Mouse (Mus musculus): ENCODE results near the gene Sdad1.
"Not testable (repeated sequence)": the region's sequence is repeated elsewhere in the genome, so short reads cannot be mapped to it uniquely, and the experiment has no call there.

The Sdad1 gene

DNA sequence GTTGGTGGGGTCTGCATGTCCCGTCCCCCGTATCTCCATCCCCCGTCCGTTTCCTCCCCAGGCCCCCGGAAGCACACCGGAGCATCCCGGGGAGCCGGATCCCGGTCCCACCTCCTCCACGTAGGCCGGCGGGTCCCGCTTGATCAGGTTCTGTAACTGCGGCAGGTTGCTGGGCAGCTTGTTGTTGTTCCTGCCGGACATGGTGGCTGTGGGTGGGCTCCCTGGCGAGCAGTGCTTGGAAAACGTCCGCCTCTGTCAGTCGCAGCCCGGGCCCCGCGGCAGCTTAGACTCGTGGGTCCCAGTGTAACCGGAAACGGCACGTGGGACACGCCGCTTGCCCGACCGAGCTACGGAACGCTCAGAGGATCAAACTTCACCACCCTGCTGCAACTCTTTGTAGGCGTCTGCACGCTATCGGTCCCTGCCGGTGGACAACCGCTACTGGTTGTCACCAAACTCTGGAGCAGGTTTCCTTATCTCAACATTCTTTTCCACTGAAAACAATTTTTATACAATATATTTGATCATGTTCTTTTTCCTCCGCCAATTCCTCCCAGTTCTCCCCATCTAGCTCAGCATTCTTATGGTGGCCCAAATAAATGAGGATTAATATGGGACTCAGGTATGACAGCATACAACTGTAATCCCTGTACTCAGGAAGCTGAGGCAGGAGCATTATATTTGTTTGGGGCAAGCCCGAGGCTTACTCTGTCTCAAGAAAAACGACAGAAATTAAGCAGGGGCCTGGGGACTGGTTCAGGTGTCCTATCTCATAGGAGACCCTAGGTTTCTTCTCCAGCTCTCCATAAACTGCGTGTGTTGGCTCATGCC lies at the start of gene Sdad1:
TSS of gene Sdad1 (minus strand) at position 799 of the 831 bp plus-strand sequence.
- CTCF ChIA-PET: interaction anchor here (0.6 to 1.0 kb wide), 2 partner anchors 31 to 345 kb away, joined by 3 read pairs; partner anchors contain the start of gene Naaa

DNA sequence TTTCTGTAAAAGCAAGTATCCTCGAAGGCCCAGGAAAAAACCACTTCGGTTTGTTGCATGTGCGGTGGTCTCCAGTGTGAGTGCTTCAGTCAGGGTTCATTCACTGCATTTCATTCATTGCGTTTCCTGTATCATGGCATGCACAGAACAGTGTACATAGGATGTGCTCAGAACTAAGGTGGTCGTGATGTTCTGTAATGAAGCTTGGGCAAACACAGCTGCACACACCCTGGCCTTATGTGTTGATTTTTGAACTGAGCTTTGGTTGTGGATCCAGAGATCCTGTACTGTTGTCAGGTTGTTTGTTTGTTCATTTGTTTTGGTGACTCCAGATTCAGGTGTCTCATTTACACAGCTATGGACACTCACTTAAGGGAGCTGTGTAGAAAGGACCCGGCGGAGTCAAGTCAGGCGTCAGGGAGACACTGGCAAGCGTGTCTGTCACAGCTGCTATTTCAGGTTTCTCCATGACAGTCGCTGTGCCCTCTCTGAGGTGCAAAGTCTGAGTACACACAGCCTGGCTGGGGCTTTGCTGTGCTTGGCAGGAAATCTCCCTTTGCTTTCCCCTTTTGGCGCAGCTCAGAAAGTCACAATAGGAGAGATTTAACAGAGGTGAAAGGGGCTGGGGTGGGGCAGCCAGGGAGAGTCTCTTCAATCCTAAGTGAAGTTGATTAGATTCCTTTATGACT lies 48.6 kb upstream of the Sdad1 start:
- CTCF ChIA-PET: no interaction called here

DNA sequence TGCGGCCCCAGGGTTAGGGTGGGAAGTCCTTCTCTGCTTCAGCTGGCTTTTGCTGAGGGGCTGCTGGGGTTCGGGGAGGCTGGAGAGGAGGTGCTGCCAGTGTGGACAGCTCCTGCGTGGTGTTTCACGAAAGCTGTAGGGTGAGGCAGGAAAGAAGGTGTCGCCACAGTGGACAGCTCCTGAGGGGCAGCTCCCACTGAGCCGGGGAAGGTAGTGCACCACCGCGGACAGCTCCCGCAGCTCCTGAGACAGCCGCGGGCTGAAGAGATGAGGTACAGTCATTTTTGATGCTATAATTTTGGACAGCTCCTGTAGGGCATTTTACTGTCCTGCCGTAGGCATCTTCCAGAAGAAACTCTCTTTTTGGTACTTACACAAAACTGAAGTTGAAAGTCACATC lies 47.8 kb upstream of the Sdad1 start:
- CTCF ChIA-PET: no interaction called here

DNA sequence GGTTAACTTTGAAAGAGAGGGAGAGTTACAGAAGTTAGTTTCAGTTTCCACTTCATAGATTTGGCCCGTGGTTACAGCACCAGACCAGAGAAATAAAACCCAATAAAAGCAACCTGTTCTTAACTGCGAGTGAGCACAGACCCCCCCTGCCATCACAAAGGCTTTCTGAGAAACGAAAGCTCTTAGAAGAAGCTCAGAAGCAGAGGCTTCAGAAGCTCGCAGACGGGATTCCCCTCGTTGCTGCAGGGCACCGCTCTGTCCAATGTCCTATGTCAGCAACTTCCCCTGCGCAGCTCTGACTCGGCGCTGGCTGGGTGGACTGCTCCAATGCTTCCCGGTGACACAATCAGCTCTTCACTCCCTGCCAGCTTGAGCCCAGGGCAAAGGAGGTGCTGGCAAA lies 43.2 kb upstream of the Sdad1 start:
- CTCF ChIA-PET: interaction anchor here (0.6 kb wide), 1 partner anchor 938 kb away, joined by 6 read pairs; no protein-coding TSS in a partner anchor

DNA sequence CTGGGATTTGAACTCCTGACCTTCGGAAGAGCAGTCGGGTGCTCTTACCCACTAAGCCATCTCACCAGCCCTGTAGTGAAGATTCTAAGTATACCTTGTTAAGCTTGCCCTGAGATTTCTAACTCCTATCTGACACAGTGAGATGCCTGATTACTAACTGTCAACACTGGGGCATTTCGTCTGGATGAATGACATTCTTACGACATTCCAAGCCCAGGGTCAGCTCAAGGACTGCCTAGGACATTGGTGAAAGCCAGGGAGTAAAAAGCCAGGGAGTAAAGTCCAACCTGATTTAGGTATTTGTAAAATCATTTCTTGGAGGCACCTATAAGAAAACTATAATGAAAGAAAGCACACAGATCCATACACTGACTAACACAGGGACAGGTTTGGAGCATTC lies 42.4 kb upstream of the Sdad1 start:
- CTCF ChIA-PET: not testable (repeated sequence)

DNA sequence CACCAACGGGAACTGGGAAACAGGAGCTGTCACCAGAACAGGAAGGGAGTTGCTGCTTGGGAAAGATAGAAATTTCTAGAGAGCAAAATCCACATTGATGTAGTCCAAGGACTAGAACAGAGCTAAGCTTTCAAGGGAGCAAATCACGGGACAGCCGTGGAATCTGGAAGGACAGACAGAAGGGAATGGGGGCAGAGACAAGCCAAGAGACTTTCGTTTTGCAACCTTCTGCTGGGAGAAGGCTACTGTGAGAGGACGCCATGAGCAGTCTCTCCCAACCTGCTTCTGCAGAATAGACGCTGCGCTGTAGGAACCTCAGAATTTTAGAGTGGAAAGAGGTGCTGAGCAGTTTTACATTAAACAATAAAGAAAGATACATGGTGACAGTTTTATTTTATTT lies 39.5 kb upstream of the Sdad1 start:
- CTCF ChIA-PET: no interaction called here

DNA sequence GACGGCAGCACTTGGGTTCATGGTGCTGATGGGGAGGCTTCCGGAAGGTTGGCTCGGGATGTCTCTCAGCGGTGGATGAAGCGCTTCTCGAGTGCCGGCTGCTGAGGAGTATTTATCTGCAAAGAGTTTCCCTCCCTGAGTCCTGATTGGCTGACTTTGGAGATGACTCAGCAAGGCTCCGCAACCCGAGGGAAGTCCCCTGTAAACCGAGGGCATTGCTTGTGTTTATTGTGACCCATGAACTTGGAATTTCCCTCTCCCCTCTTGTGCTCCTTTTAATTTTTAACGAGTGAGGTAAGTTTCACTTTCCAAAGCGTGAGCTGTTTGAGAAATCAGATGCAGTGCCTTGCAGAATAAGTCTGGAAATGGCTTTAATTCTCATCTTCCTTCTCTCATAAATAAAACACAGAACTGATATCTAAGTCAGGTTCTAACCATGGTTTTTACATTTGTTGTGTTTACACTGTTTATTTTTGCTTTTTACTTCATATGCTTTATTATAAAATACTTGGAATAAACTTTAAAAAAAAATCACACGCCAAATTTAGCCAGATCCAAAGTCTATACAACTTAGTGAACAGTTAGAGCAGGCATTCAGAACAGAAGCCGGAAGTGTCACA lies 38.6 kb upstream of the Sdad1 start, which contains the start of gene Cxcl10:
TSS of gene Cxcl10 (minus strand) at position 96 of the 620 bp plus-strand sequence.
- CTCF ChIA-PET: no interaction called here

DNA sequence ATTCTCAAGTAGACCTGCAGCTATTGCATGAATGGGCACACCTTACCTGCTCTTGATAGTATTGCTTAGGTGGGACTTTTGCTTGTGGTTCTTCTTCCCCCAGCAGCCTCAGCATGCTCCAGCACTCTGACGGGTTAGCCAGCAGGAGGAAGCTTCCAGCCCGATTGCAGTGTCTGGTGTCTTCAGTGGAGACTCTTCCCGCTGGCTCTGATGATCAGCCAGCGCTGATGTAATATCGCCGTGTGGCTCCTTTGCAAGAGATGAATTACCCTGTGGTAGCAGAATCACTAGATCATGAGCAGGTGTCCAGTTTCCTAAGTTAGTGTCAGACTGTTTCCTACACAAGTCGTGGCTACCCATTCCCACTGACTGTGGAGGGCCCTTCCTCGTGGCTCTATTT lies 34.7 kb upstream of the Sdad1 start:
- CTCF ChIA-PET: no interaction called here

DNA sequence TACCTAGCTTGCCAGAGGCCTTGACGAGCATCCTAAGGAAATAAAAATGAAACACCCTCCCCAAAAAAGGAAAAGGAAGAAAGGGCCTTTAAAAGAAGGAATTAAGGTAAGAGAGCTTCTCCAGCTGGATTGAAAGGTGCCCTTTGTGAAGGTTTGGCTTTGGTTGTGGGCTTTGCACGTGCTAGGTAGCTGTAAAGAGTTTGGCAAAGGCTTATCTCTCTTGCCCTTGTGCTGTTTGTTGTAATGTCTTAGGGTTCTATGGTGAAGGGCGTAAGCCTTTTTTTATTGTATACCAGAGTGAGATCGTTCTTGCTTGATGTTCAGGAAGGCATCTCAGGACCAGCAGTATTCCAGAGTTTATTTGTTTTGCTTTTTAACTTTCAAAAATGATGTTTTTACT lies 30.3 kb upstream of the Sdad1 start:
- CTCF ChIA-PET: no interaction called here

DNA sequence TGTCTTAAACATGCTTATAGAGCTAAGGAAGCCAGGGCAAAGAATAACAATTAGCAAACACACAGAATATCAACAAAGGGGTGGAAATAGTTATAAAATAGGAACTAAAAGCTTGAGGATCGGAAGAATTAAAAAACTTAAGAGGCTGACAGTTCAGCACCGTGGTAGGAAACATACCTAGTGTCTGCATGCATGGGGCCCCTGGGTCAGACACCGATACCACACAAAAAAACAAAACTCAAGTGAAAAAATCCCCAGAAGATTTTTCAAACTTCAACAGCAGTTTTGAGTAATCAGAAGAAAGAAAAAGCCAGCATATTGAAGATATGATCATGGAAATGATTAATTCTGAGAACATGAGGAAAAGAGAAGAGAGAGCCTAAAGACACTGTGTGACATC lies 26.5 kb upstream of the Sdad1 start:
- CTCF ChIA-PET: no interaction called here

DNA sequence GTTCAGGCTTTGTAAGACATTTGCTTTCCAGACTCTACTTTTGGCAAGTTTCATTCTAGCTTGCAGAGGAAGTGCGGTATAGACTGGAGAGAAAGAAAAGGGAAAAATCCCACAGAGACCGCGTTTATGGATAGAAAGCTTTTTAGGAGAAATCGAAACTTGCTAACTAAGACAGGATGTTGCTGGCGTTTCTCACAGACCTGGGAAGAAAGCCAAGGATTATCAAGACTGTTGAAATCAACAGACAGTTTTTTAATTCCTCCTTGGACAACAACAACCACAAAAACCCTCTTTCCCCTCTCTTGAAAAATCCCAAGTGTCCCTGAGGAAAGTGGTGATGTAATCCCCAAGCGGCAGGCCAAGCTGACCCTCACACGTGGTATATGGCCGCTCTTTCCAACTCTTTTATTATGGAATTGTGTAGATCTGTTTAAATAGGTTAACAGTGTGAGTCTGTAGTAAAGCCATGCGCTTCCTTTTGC lies 22.1 kb upstream of the Sdad1 start:
- CTCF ChIA-PET: no interaction called here

DNA sequence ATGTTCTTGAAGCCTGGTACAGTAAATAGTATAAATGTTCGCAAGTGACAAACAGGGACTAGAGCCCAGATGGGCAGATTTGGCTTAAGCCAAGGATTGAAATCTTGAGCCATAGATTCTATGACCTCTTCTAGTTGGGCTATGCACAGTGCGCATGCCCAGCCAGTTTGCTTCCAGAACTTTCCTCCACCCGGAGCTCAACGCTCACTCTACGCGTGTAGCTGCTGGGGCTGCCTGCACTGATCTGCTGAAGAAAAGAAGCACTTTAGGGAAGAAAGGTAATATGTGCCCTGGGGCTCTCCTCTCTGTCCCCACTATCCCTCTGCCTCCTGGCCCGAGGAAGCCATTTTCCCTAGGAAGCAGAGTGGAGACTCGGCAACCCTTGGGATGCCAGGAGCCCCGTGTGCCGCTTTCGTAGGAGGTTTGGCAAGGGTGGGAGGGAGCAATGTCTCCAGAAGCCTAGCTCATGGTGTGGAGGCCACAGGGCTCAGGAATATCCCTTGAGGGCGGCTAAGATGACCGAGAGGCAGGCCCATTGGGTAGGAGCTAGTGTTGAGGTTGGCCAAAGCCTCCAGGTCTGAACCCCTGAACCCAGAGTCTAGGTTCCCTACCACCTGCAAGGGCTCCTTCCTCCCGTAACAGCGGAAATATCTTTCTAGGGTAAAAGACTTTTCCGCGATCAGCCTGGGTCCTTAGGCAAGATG lies 21.5 kb upstream of the Sdad1 start, which contains the start of gene Art3:
TSS of gene Art3 (plus strand) at position 193 of the 704 bp plus-strand sequence.
- CTCF ChIA-PET: no interaction called here

DNA sequence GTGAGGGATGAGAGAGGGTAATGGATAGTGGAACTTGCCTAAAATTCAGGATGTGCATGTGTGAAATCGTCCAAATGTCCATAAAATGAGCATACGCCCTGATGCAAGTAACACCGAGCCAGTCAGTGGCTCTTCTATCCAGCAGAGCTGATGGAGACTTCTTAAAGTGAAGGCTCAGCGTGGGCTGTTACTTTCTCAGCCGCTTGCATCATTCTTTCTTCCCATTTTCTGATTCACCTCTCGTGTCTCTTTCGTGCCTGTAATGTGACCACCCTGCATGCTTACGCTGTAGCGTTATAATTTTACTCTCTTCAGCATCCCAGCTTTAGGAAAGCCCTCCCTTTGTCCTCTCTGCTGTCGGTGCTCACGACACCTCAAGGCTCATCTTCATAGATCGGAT lies 20.8 kb upstream of the Sdad1 start:
- CTCF ChIA-PET: no interaction called here

DNA sequence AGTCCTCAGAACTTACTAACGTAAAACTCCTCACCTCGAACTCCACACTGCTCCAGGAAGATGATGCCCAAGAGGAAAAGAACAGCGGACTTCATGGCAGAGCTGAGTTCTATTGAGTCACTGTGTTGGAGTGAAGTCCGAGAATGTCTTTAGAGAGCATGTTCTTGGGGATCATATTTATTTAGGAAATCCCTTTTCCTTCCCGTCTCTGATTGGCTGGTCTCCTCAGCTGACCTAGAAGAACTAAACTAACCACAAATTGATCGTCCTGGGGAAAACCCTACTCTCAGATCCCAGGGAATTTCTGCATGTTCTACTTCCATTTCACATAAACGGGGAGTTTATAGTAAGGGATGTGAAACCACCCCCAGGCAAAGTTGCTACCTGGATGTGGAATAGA lies 17.6 kb upstream of the Sdad1 start, which contains the start of gene Cxcl9:
TSS of gene Cxcl9 (minus strand) at position 151 of the 400 bp plus-strand sequence.
- CTCF ChIA-PET: interaction anchor here (0.6 kb wide), 1 partner anchor 63 kb away, joined by 16 read pairs; no protein-coding TSS in a partner anchor

DNA sequence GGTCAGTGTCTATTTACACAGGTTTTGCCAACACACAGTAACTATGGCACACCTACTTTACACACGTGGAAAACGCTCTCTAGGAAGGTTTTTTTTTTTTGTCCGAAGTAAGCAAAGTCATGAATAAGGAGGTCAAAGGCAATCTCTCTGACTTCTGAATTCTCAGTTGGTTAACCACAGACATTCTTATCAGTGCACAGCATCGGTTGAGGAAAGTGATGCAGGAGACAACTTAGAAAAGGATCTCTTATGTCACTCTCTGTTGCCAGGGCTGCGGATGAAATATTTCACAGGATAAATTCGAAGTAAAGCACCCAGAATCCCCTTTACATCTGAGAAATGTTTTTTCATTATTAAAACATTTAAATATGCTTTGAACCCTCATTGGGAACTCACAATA lies 17.1 kb upstream of the Sdad1 start:
- CTCF ChIA-PET: interaction anchor here (0.6 kb wide), 1 partner anchor 64 kb away, joined by 16 read pairs; no protein-coding TSS in a partner anchor

DNA sequence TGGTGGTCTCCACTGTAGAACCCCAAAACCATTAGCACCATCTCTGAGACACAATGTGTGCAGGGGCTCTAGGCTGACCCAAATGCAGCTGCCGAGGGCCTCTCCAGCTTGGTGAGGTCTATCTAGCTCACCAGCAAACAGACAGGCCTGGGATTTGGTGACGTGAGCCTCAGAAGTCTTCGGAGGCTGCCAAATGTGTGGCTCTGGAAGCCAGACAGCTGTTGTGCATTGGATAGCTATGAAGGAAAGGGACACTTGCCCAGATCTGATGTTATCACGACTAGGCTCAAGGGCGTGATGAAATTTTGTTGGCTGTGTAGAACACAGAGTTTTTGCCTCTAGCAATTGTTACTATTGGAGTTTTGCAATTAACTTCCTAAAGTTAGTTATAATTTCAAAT lies 13.0 kb upstream of the Sdad1 start:
- CTCF ChIA-PET: interaction anchor here (0.6 kb wide), 1 partner anchor 906 kb away, joined by 3 read pairs; no protein-coding TSS in a partner anchor

DNA sequence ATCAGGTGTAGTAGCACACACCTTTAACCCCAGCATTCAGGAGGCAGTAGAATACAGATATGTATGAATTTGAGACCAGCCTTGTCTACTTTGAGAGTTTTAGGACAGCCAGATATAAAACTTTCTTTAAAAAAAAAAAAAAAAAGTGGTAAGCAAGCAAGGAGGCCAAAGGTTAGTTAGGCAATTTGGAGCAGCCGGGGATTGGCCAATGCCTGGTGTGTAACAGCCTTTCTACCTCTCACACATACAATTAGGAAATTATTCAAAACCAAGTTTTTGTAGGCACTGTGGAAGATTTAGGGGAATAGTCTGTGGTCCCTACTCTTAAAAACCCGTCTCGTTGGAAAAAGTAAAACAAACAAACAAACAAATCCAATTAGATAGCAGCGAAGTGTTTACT lies 12.3 kb upstream of the Sdad1 start:
- CTCF ChIA-PET: interaction anchor here (0.6 to 1.2 kb wide), 3 partner anchors 58 to 906 kb away, joined by 3 to 14 read pairs (median 5); no protein-coding TSS in a partner anchor

DNA sequence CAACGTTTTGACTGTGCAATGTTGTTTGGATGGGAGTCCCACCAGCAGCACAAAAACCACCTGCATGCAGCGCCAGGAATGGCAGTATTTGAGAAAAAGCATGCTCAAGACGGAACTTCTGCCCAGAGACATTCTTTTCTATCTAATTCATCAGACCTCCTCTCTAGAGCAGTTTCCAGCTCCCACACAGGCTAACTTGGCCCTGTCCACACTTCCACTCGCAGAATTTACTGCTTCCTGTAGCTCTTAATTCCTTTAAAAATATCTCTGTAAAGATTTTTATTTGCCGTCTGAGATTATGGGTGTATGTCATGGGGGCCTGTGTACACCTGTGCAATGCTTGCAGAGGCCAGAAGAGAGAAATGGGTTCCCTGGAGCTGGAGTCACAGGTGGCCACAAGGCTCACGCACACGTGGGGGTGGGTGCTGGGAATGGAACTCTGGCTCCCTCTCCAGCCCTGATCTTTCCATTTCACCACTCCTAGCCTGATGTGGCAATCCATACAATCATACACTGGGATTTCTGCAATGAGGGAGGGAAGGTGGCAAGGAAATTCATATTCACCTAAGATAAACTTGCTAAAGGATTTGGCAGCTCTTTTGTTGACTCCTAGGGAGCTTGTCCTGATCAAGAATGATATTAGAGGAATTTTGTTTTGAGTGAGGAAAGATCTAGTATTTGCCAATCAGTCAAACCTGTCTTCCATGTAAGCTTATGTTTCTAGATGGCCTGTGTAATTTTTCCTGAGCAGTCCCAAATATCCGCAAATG lies 11.5 kb upstream of the Sdad1 start:
- CTCF ChIA-PET: interaction anchor here (0.7 to 1.2 kb wide), 2 partner anchors 59 to 60 kb away, joined by 5 to 14 read pairs; no protein-coding TSS in a partner anchor

DNA sequence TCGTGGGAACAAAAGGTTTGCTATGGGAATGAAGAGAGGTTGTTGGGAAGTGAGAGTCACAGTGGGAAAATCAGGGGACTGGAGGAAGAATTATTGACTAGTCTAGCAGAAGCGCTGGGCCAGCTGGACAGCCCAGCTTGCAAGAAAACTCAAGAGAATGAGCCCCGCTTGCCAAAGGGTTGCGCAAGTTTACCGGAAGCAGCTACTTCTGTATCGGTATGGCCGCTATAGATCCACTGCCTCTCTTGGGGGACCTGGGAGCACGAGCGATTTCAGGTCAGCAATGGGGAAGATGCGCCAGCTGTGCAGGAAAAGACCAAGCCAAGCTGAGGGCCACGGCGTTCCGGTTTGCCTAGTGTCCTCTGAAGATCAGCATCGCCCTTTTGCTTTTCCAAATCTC lies 8.3 kb upstream of the Sdad1 start:
- CTCF ChIA-PET: no interaction called here

DNA sequence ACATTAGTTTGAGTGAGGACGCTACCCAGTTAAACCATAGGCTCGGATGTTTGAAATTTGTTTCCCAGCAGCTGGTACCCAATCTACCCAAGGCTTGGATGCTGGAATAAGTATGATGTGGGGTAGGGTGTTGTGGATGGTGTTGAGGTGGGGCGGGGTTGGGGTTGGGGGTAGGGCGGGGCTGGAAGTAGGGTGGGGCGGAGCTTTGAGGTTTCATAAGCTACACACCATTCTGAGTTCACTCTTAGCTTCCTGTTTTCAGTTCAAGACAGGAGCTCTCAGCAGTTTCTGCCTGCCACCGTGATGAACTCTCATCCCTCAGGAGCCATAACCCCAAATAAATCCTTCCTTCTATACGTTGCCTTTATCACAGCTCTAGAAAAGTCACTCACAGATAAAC lies 7.8 kb upstream of the Sdad1 start:
- CTCF ChIA-PET: no interaction called here

DNA sequence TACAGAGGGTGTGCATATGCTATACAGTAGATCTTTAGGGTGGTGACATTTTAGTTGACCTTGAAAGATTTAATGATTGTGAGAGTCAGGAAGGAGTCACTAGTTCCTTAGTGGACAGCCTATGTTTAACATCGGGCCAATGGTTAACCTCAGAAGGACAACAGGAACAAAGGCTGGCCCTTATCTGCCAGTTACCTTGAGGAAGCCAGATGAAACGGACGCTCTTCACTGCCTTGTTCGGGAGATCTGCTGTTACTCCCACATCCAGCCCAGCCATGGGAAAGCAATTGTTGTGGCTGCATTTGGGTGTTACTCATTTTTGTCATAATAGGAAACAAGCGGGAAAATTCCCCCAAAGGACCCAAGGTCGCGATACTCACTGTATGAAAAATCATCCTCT lies 3.5 kb upstream of the Sdad1 start:
- CTCF ChIA-PET: interaction anchor here (0.6 kb wide), 1 partner anchor 1749 kb away, joined by 3 read pairs; no protein-coding TSS in a partner anchor
